Mouse (Mus musculus): ENCODE data around the gene Heg1. TPM values are rescaled to one million over a fixed set of nuclear protein-coding genes. Genes with fewer than 3 reads are reported as not detected.

Gene Heg1
- polyA plus RNA-seq, 1 experiment from 2014 or later, result 25.2 TPM

- no peaks in the 10 kb centered on the region for H3K9me3 ChIP-seq
- H3K36me3 ChIP-seq, result peaks cover 3% of the 10 kb centered on the region; the same call in 1 of the 2 replicates
- H3K9ac ChIP-seq, result no peak overlapping the region
- H3K27me3 ChIP-seq, result no peaks in the 10 kb centered on the region
- no peak overlapping the region for H3K4me2 ChIP-seq
- no peak for ATAC-seq (ENCODE audit: borderline replicate concordance, extremely low read depth, low FRiP score, low TSS enrichment)
- WGBS, result 74% methylated on average over 6 of the region's 6 CpGs
- peaks cover 13% of the 10 kb centered on the region; the same call in 1 of the 2 replicates for H3K4me1 ChIP-seq
- H3K27ac ChIP-seq, result no peak overlapping the region
- no peak overlapping the region for H3K4me3 ChIP-seq
Observed at GRCm38 (mm10) chr16:33736746-33737145, 52.6 kb downstream of the Heg1 start.

- Histone ChIP-seq H3K9ac (no peak overlapping the region), H3K36me3 (peaks cover 9% of the 10 kb centered on the region), H3K27me3 (no peaks in the 10 kb centered on the region), H3K9me3 (no peaks in the 10 kb centered on the region), H3K27ac (no peak overlapping the region), H3K4me2 (no peak overlapping the region), H3K4me1 (peaks cover 13% of the 10 kb centered on the region; the same call in 1 of the 2 replicates), H3K4me3 (no peak overlapping the region)
- no peak for ATAC-seq (ENCODE audit: borderline replicate concordance, extremely low read depth, low FRiP score, low TSS enrichment)
- 77% methylated on average over 7 of the region's 7 CpGs for WGBS
Observed at GRCm38 (mm10) chr16:33738949-33739719, 55.0 kb downstream of the Heg1 start.

GRCm38 (mm10) chr16:33739802-33740201 lies 55.6 kb downstream of the Heg1 start:
- ATAC-seq (ENCODE audit: borderline replicate concordance, extremely low read depth, low FRiP score, low TSS enrichment), result no peak

GRCm38 (mm10) chr16:33740416-33740815 lies 56.2 kb downstream of the Heg1 start:
- peaks cover 9% of the 10 kb centered on the region for H3K36me3 ChIP-seq

More at GRCm38 (mm10) chr16:33739802-33740201, 55.6 kb downstream of the Heg1 start:
- Histone ChIP-seq H3K9ac (no peak overlapping the region), H3K4me2 (no peak overlapping the region), H3K9me3 (no peaks in the 10 kb centered on the region), H3K4me3 (no peak overlapping the region), H3K4me1 (peaks cover 13% of the 10 kb centered on the region; the same call in 1 of the 2 replicates), H3K27ac (no peak overlapping the region), H3K36me3 (peaks cover 9% of the 10 kb centered on the region), H3K27me3 (no peaks in the 10 kb centered on the region)
- 54% methylated on average over 3 of the region's 3 CpGs for WGBS

GRCm38 (mm10) chr16:33741795-33742194 lies 57.6 kb downstream of the Heg1 start:
- Histone ChIP-seq H3K9ac (no peak overlapping the region), H3K36me3 (peaks cover 10% of the 10 kb centered on the region), H3K9me3 (no peaks in the 10 kb centered on the region), H3K4me1 (peaks cover 13% of the 10 kb centered on the region; the same call in 1 of the 2 replicates), H3K27me3 (no peaks in the 10 kb centered on the region), H3K4me2 (no peak overlapping the region), H3K27ac (no peak overlapping the region), H3K4me3 (no peak overlapping the region)
- 41% methylated on average over 5 of the region's 5 CpGs for WGBS
- ATAC-seq (ENCODE audit: borderline replicate concordance, extremely low read depth, low FRiP score, low TSS enrichment), result no peak

More at GRCm38 (mm10) chr16:33740416-33740815, 56.2 kb downstream of the Heg1 start:
- Histone ChIP-seq H3K27me3 (no peaks in the 10 kb centered on the region), H3K27ac (no peak overlapping the region), H3K4me2 (no peak overlapping the region), H3K4me1 (peaks cover 13% of the 10 kb centered on the region; the same call in 1 of the 2 replicates), H3K9me3 (no peaks in the 10 kb centered on the region), H3K9ac (no peak overlapping the region), H3K4me3 (no peak overlapping the region)
- 58% methylated on average over 6 of the region's 6 CpGs for WGBS
- no peak for ATAC-seq (ENCODE audit: borderline replicate concordance, extremely low read depth, low FRiP score, low TSS enrichment)

GRCm38 (mm10) chr16:33742233-33742632 lies 58.1 kb downstream of the Heg1 start:
- WGBS, result 48% methylated on average over 9 of the region's 9 CpGs
- no peak for ATAC-seq (ENCODE audit: borderline replicate concordance, extremely low read depth, low FRiP score, low TSS enrichment)
- no peaks in the 10 kb centered on the region for H3K27me3 ChIP-seq
- no peaks in the 10 kb centered on the region for H3K9me3 ChIP-seq
- H3K36me3 ChIP-seq, result peaks cover 10% of the 10 kb centered on the region
- H3K27ac ChIP-seq, result no peak overlapping the region
- H3K4me3 ChIP-seq, result no peak overlapping the region
- H3K4me2 ChIP-seq, result no peak overlapping the region
- peaks cover 13% of the 10 kb centered on the region; the same call in 1 of the 2 replicates for H3K4me1 ChIP-seq
- no peak overlapping the region for H3K9ac ChIP-seq

- 62% methylated on average over 7 of the region's 7 CpGs for WGBS
- ATAC-seq (ENCODE audit: borderline replicate concordance, extremely low read depth, low FRiP score, low TSS enrichment), result peak; percentile 26; the same call in 1 of the 2 replicates
Observed at GRCm38 (mm10) chr16:33744622-33745419, 60.7 kb downstream of the Heg1 start.

GRCm38 (mm10) chr16:33745457-33745856 lies 61.3 kb downstream of the Heg1 start:
- ATAC-seq (ENCODE audit: borderline replicate concordance, extremely low read depth, low FRiP score, low TSS enrichment), result no peak
- Histone ChIP-seq H3K9ac (no peak overlapping the region), H3K27ac (no peak overlapping the region), H3K9me3 (no peaks in the 10 kb centered on the region), H3K4me3 (no peak overlapping the region), H3K36me3 (peaks cover 10% of the 10 kb centered on the region), H3K27me3 (no peaks in the 10 kb centered on the region), H3K4me2 (no peak overlapping the region), H3K4me1 (peaks cover 7% of the 10 kb centered on the region; the same call in 1 of the 2 replicates)
- 71% methylated on average over 7 of the region's 7 CpGs for WGBS

More at GRCm38 (mm10) chr16:33744622-33745419, 60.7 kb downstream of the Heg1 start:
- no peak overlapping the region for H3K9ac ChIP-seq
- H3K4me3 ChIP-seq, result no peak overlapping the region
- no peak overlapping the region for H3K27ac ChIP-seq
- H3K27me3 ChIP-seq, result no peaks in the 10 kb centered on the region
- H3K36me3 ChIP-seq, result peaks cover 10% of the 10 kb centered on the region
- no peaks in the 10 kb centered on the region for H3K9me3 ChIP-seq
- H3K4me2 ChIP-seq, result no peak overlapping the region
- peaks cover 13% of the 10 kb centered on the region; the same call in 1 of the 2 replicates for H3K4me1 ChIP-seq

GRCm38 (mm10) chr16:33746074-33746676 lies 62.0 kb downstream of the Heg1 start:
- WGBS, result 74% methylated on average over 10 of the region's 10 CpGs
- Histone ChIP-seq H3K9me3 (no peaks in the 10 kb centered on the region), H3K27ac (no peak overlapping the region), H3K27me3 (no peaks in the 10 kb centered on the region), H3K4me1 (0 out of 2 replicates have a peak, but pooled peaks cover 3% of the 10 kb centered on the region), H3K9ac (no peak overlapping the region), H3K4me2 (no peak overlapping the region), H3K4me3 (no peak overlapping the region), H3K36me3 (peaks cover 10% of the 10 kb centered on the region)
- no peak for ATAC-seq (ENCODE audit: borderline replicate concordance, extremely low read depth, low FRiP score, low TSS enrichment)

- H3K36me3 ChIP-seq, result peaks cover 10% of the 10 kb centered on the region
- no peak for ATAC-seq (ENCODE audit: borderline replicate concordance, extremely low read depth, low FRiP score, low TSS enrichment)
- 62% methylated on average over 7 of the region's 7 CpGs for WGBS
Observed at GRCm38 (mm10) chr16:33747346-33747954, 63.3 kb downstream of the Heg1 start.

GRCm38 (mm10) chr16:33747994-33748393 lies 63.8 kb downstream of the Heg1 start:
- Histone ChIP-seq H3K4me1 (no peaks in the 10 kb centered on the region), H3K4me3 (no peak overlapping the region), H3K27ac (no peak overlapping the region), H3K9me3 (no peaks in the 10 kb centered on the region), H3K27me3 (no peaks in the 10 kb centered on the region), H3K36me3 (peaks cover 10% of the 10 kb centered on the region; the same call in 1 of the 2 replicates), H3K9ac (no peak overlapping the region), H3K4me2 (no peak overlapping the region)
- no peak for ATAC-seq (ENCODE audit: borderline replicate concordance, extremely low read depth, low FRiP score, low TSS enrichment)
- WGBS, result 91% methylated on average over 2 of the region's 2 CpGs

More at GRCm38 (mm10) chr16:33747346-33747954, 63.3 kb downstream of the Heg1 start:
- Histone ChIP-seq H3K4me2 (no peak overlapping the region), H3K9me3 (no peaks in the 10 kb centered on the region), H3K27me3 (no peaks in the 10 kb centered on the region), H3K4me1 (no peaks in the 10 kb centered on the region), H3K27ac (no peak overlapping the region), H3K4me3 (no peak overlapping the region), H3K9ac (no peak overlapping the region)
